Mouse (Mus musculus) heart, postnatal 0 days (tissue): Measurements from ENCODE around the gene Kcnj15.

Source experiments
- CTCF ChIP-seq: IDR thresholded peaks from 2 replicates; pipeline ENCODE4 v1.5.1; 2016; ENCODE audit warnings: antibody characterized with exemption, control low read depth, low read depth
- EP300 ChIP-seq: IDR thresholded peaks from 2 replicates; pipeline ENCODE4 v1.6.1; 2016; ENCODE audit warnings: antibody characterized with exemption, low read depth

GRCm38 (mm10) chr16:95342030-95342429 lies 84.7 kb downstream of the Kcnj15 start:
- 0 out of 2 replicates have a peak, but pooled peaks have one; percentile 18 for TF ChIP-seq CTCF
- TF ChIP-seq EP300: no peak
